Mouse (Mus musculus): ENCODE measurements around the gene 1700020D05Rik. TPM values are rescaled to one million over a fixed set of nuclear protein-coding genes. Genes with fewer than 3 reads are reported as not detected.
"Not testable (repeated sequence)": the region's sequence is repeated elsewhere in the genome, so short reads cannot be mapped to it uniquely, and the experiment has no call there.

Gene 1700020D05Rik
- polyA plus RNA-seq, 1 experiment from 2014 or later, result 0.16 TPM

- not testable (repeated sequence) for H3K27ac ChIP-seq (replicated peaks); H3K4me3 ChIP-seq (replicated peaks); H3K27me3 ChIP-seq; H3K9ac ChIP-seq; H3K9me3 ChIP-seq (replicated peaks); H3K4me2 ChIP-seq (replicated peaks); ATAC-seq (ENCODE audit: insufficient number of reproducible peaks, low FRiP score, low TSS enrichment, low read depth)
- peaks cover 30% of the 10 kb centered on the region for H3K4me1 ChIP-seq
- WGBS, result 66% methylated on average over 9 of the region's 9 CpGs
- H3K36me3 ChIP-seq, result peaks cover 49% of the 10 kb centered on the region
Observed at GRCm38 (mm10) chr19:5493301-5493721, 10.3 kb downstream of the 1700020D05Rik start.

GRCm38 (mm10) chr19:5492641-5493040 is 10.9 kb downstream of the 1700020D05Rik start:
- H3K4me1 ChIP-seq, result peaks cover 31% of the 10 kb centered on the region
- ATAC-seq (ENCODE audit: insufficient number of reproducible peaks, low FRiP score, low TSS enrichment, low read depth), result no peak
- peaks cover 47% of the 10 kb centered on the region for H3K36me3 ChIP-seq
- no peaks in the 10 kb centered on the region for H3K27me3 ChIP-seq
- no peak overlapping the region for H3K9ac ChIP-seq
- WGBS, result 80% methylated on average over 4 of the region's 4 CpGs
- H3K4me3 ChIP-seq (replicated peaks), result no peak overlapping the region
- no peaks in the 10 kb centered on the region for H3K9me3 ChIP-seq (replicated peaks)
- H3K4me2 ChIP-seq (replicated peaks), result no peak overlapping the region
- no peak overlapping the region for H3K27ac ChIP-seq (replicated peaks)

- H3K27me3 ChIP-seq, result no peaks in the 10 kb centered on the region
- no peaks in the 10 kb centered on the region for H3K9me3 ChIP-seq (replicated peaks)
- H3K4me2 ChIP-seq (replicated peaks), result peak overlapping the region; percentile 86
- H3K27ac ChIP-seq (replicated peaks), result peak overlapping the region; percentile 97
- H3K4me3 ChIP-seq (replicated peaks), result peak overlapping the region; percentile 82
- peak; percentile 25 for ATAC-seq (ENCODE audit: insufficient number of reproducible peaks, low FRiP score, low TSS enrichment, low read depth)
- WGBS, result under 1% methylated on average over 57 of the region's 59 CpGs
- peak overlapping the region; percentile 91 for H3K9ac ChIP-seq
- H3K36me3 ChIP-seq, result peaks cover 32% of the 10 kb centered on the region
- peaks cover 46% of the 10 kb centered on the region for H3K4me1 ChIP-seq
Observed at GRCm38 (mm10) chr19:5490898-5491708, 12.5 kb downstream of the 1700020D05Rik start.

GRCm38 (mm10) chr19:5490313-5490897 is 13.2 kb downstream of the 1700020D05Rik start, which contains the start of gene Cfl1:
Cfl1 (plus strand) TSS chr19:5490455.
- Histone ChIP-seq H3K27me3 (no peaks in the 10 kb centered on the region), H3K4me1 (peaks cover 49% of the 10 kb centered on the region), H3K4me2 (replicated peaks) (peak within 1 kb of the TSS; percentile 86), H3K4me3 (replicated peaks) (peak within 1 kb of the TSS; percentile 82), H3K9ac (peak within 1 kb of the TSS; percentile 91), H3K9me3 (replicated peaks) (no peaks in the 10 kb centered on the region), H3K36me3 (peaks cover 32% of the 10 kb centered on the region), H3K27ac (replicated peaks) (peak within 1 kb of the TSS; percentile 99)
- WGBS, result under 1% methylated on average over 58 of the region's 62 CpGs
- ATAC-seq (ENCODE audit: insufficient number of reproducible peaks, low FRiP score, low TSS enrichment, low read depth), result peak; percentile 63

- Histone ChIP-seq H3K4me2 (replicated peaks) (peak overlapping the region; percentile 86), H3K36me3 (peaks cover 35% of the 10 kb centered on the region), H3K4me3 (replicated peaks) (peak overlapping the region; percentile 82), H3K27ac (replicated peaks) (peak overlapping the region; percentile 99), H3K4me1 (peaks cover 49% of the 10 kb centered on the region)
- WGBS, result 43% methylated on average over 10 of the region's 10 CpGs
- not testable (repeated sequence) for H3K9ac ChIP-seq; H3K9me3 ChIP-seq (replicated peaks); ATAC-seq (ENCODE audit: insufficient number of reproducible peaks, low FRiP score, low TSS enrichment, low read depth); H3K27me3 ChIP-seq
Observed at GRCm38 (mm10) chr19:5489721-5490120, 13.9 kb downstream of the 1700020D05Rik start.

- Histone ChIP-seq H3K27ac (replicated peaks) (peak overlapping the region; percentile 99), H3K4me3 (replicated peaks) (peak overlapping the region; percentile 59), H3K36me3 (peaks cover 37% of the 10 kb centered on the region), H3K9ac (peak overlapping the region; percentile 23), H3K4me1 (peaks cover 49% of the 10 kb centered on the region), H3K9me3 (replicated peaks) (no peaks in the 10 kb centered on the region), H3K4me2 (replicated peaks) (peak overlapping the region; percentile 86), H3K27me3 (no peaks in the 10 kb centered on the region)
- ATAC-seq (ENCODE audit: insufficient number of reproducible peaks, low FRiP score, low TSS enrichment, low read depth), result peak; percentile 85
- under 1% methylated on average over 26 of the region's 26 CpGs for WGBS
Observed at GRCm38 (mm10) chr19:5488878-5489571, 14.6 kb downstream of the 1700020D05Rik start.

- peak within 1 kb of the TSS; percentile 86 for H3K4me2 ChIP-seq (replicated peaks)
- H3K4me3 ChIP-seq (replicated peaks), result peak within 1 kb of the TSS; percentile 59
- WGBS, result under 1% methylated on average over 39 of the region's 39 CpGs
- no peaks in the 10 kb centered on the region for H3K9me3 ChIP-seq (replicated peaks)
- peaks cover 46% of the 10 kb centered on the region for H3K4me1 ChIP-seq
- H3K27me3 ChIP-seq, result no peaks in the 10 kb centered on the region
- peak within 1 kb of the TSS; percentile 99 for H3K27ac ChIP-seq (replicated peaks)
- peaks cover 37% of the 10 kb centered on the region for H3K36me3 ChIP-seq
- peak within 1 kb of the TSS; percentile 63 for H3K9ac ChIP-seq
- peak; percentile 79 for ATAC-seq (ENCODE audit: insufficient number of reproducible peaks, low FRiP score, low TSS enrichment, low read depth)
Observed at GRCm38 (mm10) chr19:5487768-5488550, 15.6 kb downstream of the 1700020D05Rik start, which contains the start of gene Mus81. Mus81 (minus strand) TSS chr19:5488402.

- peaks cover 37% of the 10 kb centered on the region for H3K4me1 ChIP-seq
- no peaks in the 10 kb centered on the region for H3K27me3 ChIP-seq
- peaks cover 44% of the 10 kb centered on the region for H3K36me3 ChIP-seq
- no peak for ATAC-seq (ENCODE audit: insufficient number of reproducible peaks, low FRiP score, low TSS enrichment, low read depth)
- peak overlapping the region; percentile 39; the same call in 1 of the 2 replicates for H3K27ac ChIP-seq (replicated peaks)
- H3K9me3 ChIP-seq (replicated peaks), result no peaks in the 10 kb centered on the region
- peak overlapping the region; percentile 59; the same call in 1 of the 2 replicates for H3K4me3 ChIP-seq (replicated peaks)
- no peak overlapping the region for H3K9ac ChIP-seq
- peak overlapping the region; percentile 86 for H3K4me2 ChIP-seq (replicated peaks)
- 82% methylated on average over 4 of the region's 4 CpGs for WGBS
Observed at GRCm38 (mm10) chr19:5486771-5487170, 16.8 kb downstream of the 1700020D05Rik start.

- no peak for ATAC-seq (ENCODE audit: insufficient number of reproducible peaks, low FRiP score, low TSS enrichment, low read depth)
- peak overlapping the region; percentile 86; the same call in 1 of the 2 replicates for H3K4me2 ChIP-seq (replicated peaks)
- H3K27me3 ChIP-seq, result no peaks in the 10 kb centered on the region
- peak overlapping the region; percentile 39; the same call in 1 of the 2 replicates for H3K27ac ChIP-seq (replicated peaks)
- no peaks in the 10 kb centered on the region for H3K9me3 ChIP-seq (replicated peaks)
- no peak overlapping the region for H3K9ac ChIP-seq
- no peak overlapping the region; the same call in 1 of the 2 replicates for H3K4me3 ChIP-seq (replicated peaks)
- H3K4me1 ChIP-seq, result peaks cover 34% of the 10 kb centered on the region
- WGBS, result 74% methylated on average over 8 of the region's 8 CpGs
- H3K36me3 ChIP-seq, result peaks cover 49% of the 10 kb centered on the region
Observed at GRCm38 (mm10) chr19:5486286-5486685, 17.3 kb downstream of the 1700020D05Rik start.

GRCm38 (mm10) chr19:5485821-5486220 is 17.8 kb downstream of the 1700020D05Rik start:
- Histone ChIP-seq H3K27ac (replicated peaks) (peak overlapping the region; percentile 39; the same call in 1 of the 2 replicates), H3K9me3 (replicated peaks) (no peaks in the 10 kb centered on the region), H3K4me1 (peaks cover 34% of the 10 kb centered on the region), H3K9ac (no peak overlapping the region), H3K27me3 (no peaks in the 10 kb centered on the region), H3K36me3 (peaks cover 54% of the 10 kb centered on the region), H3K4me3 (replicated peaks) (no peak overlapping the region), H3K4me2 (replicated peaks) (no peak overlapping the region)
- ATAC-seq (ENCODE audit: insufficient number of reproducible peaks, low FRiP score, low TSS enrichment, low read depth), result no peak
- WGBS, result 91% methylated on average over 7 of the region's 7 CpGs

All from embryonic facial prominence, embryonic 15.5 days (tissue).